Mouse (Mus musculus) spleen, postnatal 0 days (tissue): ENCODE results near the gene Tmem56. TPM values are rescaled to one million over a fixed set of nuclear protein-coding genes. Genes with fewer than 3 reads are reported as not detected.

ENCODE experiments used
- polyA plus RNA-seq: library from polyadenylated mRNA; unstranded; fragments of >200 nt; fragmentation: Nextera tagmentation; extraction: Ambion mirVana; gene quantifications from 2 replicates; pipeline ENCODE4 v1.2.1, GENCODE M21; 2015

Gene Tmem56
- polyA plus RNA-seq, result 16.2 and 17.9 TPM in 2 replicates

DNA sequence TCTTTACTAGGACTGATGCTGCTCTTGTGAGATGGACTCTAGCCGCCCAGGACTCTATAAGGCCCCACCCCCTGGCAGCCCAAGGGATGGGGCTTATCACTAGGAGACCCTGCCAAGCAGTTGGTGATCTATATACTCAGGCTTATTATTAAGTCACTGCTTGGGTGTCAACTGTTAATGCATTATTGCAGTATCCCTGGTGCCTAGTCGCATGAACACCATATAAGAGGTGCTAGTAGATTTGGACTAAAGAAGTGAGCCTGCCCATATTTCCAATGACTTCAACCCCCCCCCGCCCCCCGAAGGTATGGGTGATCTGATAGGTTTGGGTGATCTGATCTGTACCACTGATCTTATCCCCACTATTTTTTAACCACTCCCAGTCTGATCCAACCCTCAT is at the start of gene Tmem56:
Gene Tmem56, minus strand, starts transcription at position 101 of the 400 bp plus-strand sequence.

GRCm38 (mm10) chr3:121291560-121292258 is 8.8 kb upstream of the Tmem56 start, which contains the start of gene Alg14:
Alg14 (plus strand) TSS chr3:121291773.

GRCm38 (mm10) chr3:121171243-121171871 is 111.5 kb downstream of the Tmem56 start, which contains the start of gene Rwdd3:
Rwdd3 (minus strand) TSS chr3:121171695.

Other genes with a start within 250 kb of the Tmem56 start
- gene Rwdd3, start 111.4 kb downstream of the Tmem56 start, polyA plus RNA-seq, result 4.1 and 4.9 TPM in 2 replicates
- 9.5 and 14.8 TPM in 2 replicates for gene Alg14, start 8.7 kb upstream of the Tmem56 start, polyA plus RNA-seq
- gene Cnn3, start 143.4 kb upstream of the Tmem56 start, polyA plus RNA-seq, result 113 and 126 TPM in 2 replicates
- 0.59 and 0.60 TPM in 2 replicates for gene Slc44a3, start 249.3 kb upstream of the Tmem56 start, polyA plus RNA-seq